Mouse (Mus musculus): Measurements from ENCODE around the gene Mtmr2. TPM values are rescaled to one million over a fixed set of nuclear protein-coding genes. Genes with fewer than 3 reads are reported as not detected.
"Not testable (repeated sequence)": the region's sequence is repeated elsewhere in the genome, so short reads cannot be mapped to it uniquely, and the experiment has no call there.

The Mtmr2 gene
- polyA plus RNA-seq (2015; fragmentation: Nextera tagmentation; extraction: Ambion mirVana) = 86.9 and 91.8 TPM in 2 replicates

DNA sequence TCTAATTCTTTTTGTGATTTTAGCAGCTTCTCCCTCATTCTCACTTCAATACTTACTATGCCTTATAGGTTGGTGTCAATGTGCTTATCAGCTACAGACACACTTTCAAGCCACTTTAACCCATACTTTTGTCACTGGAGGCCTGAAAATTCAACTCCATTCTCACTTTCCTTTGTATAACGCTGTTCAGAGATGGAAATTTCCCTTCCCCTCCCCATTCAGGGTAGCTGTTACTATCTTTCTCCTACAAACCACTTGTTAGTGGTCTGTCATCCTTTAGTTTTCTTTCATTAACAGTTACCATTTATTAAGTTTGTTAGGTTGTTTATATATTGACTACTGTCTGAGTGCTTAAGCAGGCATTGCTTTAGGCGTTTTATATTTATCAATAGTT lies at the start of gene Mtmr2:
Gene Mtmr2 (plus strand): TSS at position 7 of the 394 bp plus-strand sequence.
- H3K9me3 ChIP-seq = no peaks in the 10 kb centered on the region
- H3K4me3 ChIP-seq = peak within 1 kb of the TSS; percentile 90
- peak within 1 kb of the TSS; percentile 59 for H3K4me2 ChIP-seq
- H3K27ac ChIP-seq = peak within 1 kb of the TSS; percentile 96
- H3K9ac ChIP-seq = peak within 1 kb of the TSS; percentile 96
- no peaks in the 10 kb centered on the region for H3K27me3 ChIP-seq
- peaks cover 14% of the 10 kb centered on the region for H3K4me1 ChIP-seq
- WGBS = 32% methylated on average over 2 of the region's 2 CpGs
- H3K36me3 ChIP-seq = no peaks in the 10 kb centered on the region
- ATAC-seq (ENCODE audit: borderline replicate concordance, extremely low read depth, low FRiP score, low TSS enrichment) = no peak

DNA sequence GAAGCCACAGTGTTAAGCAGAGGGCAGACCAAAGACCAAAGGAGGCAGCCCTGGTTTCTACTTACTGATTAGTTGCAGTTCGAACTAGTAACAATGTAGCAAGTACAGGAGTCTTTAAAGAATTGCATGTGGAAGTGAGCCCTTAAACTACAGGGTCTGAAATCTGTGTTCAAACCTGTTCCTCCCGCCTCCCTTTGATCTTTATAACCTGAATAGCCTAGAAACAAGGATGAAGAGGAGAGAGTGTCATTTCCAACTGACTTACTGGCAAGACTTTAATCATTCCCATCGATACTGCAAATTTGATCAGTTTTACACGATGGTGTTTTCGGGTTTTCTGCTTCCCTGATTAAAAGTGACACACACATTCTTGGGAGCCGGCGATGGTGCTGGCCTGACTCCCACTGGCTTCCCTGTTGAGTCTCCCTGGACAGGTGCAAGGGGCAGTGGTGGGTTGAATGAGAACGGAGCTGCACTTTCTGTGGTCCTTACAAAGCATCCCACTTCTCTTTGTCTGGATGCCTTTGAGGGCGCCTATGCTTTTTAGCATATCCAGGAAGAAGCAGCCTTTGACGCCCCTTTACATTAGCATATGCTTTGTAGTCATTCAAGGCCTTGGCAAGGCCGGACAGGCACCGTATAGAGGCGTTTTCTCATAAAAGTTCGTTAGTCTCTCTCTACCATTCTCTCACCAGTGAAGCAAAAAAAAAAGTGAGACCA lies 49.0 kb upstream of the Mtmr2 start:
- Histone ChIP-seq H3K4me2 (no peak overlapping the region), H3K27ac (no peak overlapping the region), H3K4me3 (no peak overlapping the region), H3K36me3 (peaks cover 11% of the 10 kb centered on the region; the same call in 1 of the 2 replicates), H3K27me3 (no peaks in the 10 kb centered on the region), H3K9ac (no peak overlapping the region), H3K9me3 (no peaks in the 10 kb centered on the region), H3K4me1 (peaks cover 24% of the 10 kb centered on the region)
- WGBS = 68% methylated on average over 14 of the region's 14 CpGs
- ATAC-seq (ENCODE audit: borderline replicate concordance, extremely low read depth, low FRiP score, low TSS enrichment) = no peak

DNA sequence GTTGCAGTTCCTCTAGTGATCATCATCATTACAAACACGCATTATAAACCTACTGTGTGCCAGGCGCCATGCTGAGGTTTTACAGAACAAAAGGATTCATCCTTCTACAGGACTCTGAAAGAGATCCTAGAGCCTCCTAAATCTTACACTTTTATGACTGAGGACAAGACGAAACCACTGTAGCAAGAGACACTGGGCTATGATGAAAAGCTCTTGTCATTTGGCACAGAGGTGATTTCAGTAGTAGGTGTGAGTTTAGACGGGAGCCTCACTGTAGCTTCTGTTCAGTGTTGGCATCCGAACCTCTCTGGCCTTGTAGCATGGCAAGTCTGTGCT lies 48.5 kb upstream of the Mtmr2 start:
- WGBS = 81% methylated on average over 5 of the region's 5 CpGs
- ATAC-seq (ENCODE audit: borderline replicate concordance, extremely low read depth, low FRiP score, low TSS enrichment) = no peak
- no peaks in the 10 kb centered on the region for H3K27me3 ChIP-seq
- H3K27ac ChIP-seq = no peak overlapping the region
- peaks cover 11% of the 10 kb centered on the region; the same call in 1 of the 2 replicates for H3K36me3 ChIP-seq
- H3K4me2 ChIP-seq = no peak overlapping the region
- H3K4me3 ChIP-seq = no peak overlapping the region
- H3K4me1 ChIP-seq = peaks cover 20% of the 10 kb centered on the region
- no peaks in the 10 kb centered on the region for H3K9me3 ChIP-seq
- H3K9ac ChIP-seq = no peak overlapping the region

GRCm38 (mm10) chr9:13701773-13702172 lies 46.4 kb upstream of the Mtmr2 start:
- Histone ChIP-seq H3K27ac (no peak overlapping the region), H3K27me3 (no peaks in the 10 kb centered on the region), H3K4me2 (no peak overlapping the region), H3K36me3 (peaks cover 19% of the 10 kb centered on the region), H3K9ac (no peak overlapping the region), H3K9me3 (no peaks in the 10 kb centered on the region), H3K4me3 (no peak overlapping the region), H3K4me1 (peaks cover 8% of the 10 kb centered on the region; the same call in 1 of the 2 replicates)
- ATAC-seq (ENCODE audit: borderline replicate concordance, extremely low read depth, low FRiP score, low TSS enrichment) = no peak
- WGBS = 85% methylated on average over 12 of the region's 12 CpGs

DNA sequence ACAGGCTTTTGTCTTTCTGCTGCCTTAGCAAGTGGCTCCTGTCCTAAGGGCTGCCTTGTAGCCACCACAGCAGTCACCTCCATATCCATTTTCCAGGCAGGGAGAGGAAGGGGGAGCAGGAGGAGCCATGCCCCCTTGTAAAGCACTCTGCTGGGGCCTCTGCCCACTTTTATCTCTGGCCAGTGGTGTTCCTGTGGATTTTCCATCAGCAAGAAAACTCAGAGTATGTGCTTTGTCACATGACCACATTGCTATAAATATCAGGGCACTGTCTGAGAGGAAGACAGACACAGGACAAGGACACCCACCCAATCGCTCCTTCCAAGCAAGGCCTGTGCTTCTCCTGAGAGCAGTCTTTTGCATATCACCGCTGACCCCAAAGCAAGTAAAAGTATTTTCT lies 45.1 kb upstream of the Mtmr2 start:
- 81% methylated on average over 2 of the region's 2 CpGs for WGBS
- H3K4me3 ChIP-seq = no peak overlapping the region
- H3K36me3 ChIP-seq = peaks cover 25% of the 10 kb centered on the region
- H3K9ac ChIP-seq = no peak overlapping the region
- no peak overlapping the region for H3K27ac ChIP-seq
- no peaks in the 10 kb centered on the region for H3K9me3 ChIP-seq
- H3K4me2 ChIP-seq = no peak overlapping the region
- no peak for ATAC-seq (ENCODE audit: borderline replicate concordance, extremely low read depth, low FRiP score, low TSS enrichment)
- H3K4me1 ChIP-seq = no peaks in the 10 kb centered on the region
- no peaks in the 10 kb centered on the region for H3K27me3 ChIP-seq

GRCm38 (mm10) chr9:13704917-13705316 lies 43.3 kb upstream of the Mtmr2 start:
- WGBS = 66% methylated on average over 4 of the region's 4 CpGs
- Histone ChIP-seq H3K4me3 (no peak overlapping the region), H3K27me3 (no peaks in the 10 kb centered on the region), H3K27ac (no peak overlapping the region), H3K4me1 (no peaks in the 10 kb centered on the region), H3K4me2 (no peak overlapping the region), H3K9me3 (no peaks in the 10 kb centered on the region), H3K9ac (no peak overlapping the region), H3K36me3 (peaks cover 25% of the 10 kb centered on the region)
- ATAC-seq (ENCODE audit: borderline replicate concordance, extremely low read depth, low FRiP score, low TSS enrichment) = no peak

DNA sequence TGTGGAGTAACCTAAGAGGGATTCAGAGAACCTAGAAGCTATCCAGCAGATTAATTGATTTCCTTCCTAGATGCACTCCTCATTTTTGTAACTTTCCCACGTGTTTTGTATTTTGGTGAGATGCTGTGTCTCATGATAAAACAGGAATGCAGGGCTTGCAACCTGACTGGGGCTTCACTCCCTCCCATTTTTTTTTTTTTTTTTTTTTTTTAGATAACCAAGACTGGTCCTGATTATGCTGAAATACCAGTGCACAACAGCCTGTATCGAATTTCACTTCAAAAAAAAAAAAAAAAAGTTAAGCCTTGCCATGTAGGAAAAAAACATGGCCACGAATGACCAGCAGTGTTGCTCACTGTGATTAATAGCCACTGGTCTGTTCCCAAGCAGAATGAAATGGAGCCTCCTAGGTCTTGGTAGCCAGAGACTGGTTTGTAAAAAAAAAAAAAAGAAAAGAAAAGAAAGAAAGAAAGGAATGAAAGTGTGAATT lies 41.1 kb upstream of the Mtmr2 start:
- WGBS = 41% methylated on average over 3 of the region's 3 CpGs
- H3K4me3 ChIP-seq = no peak overlapping the region
- no peak for ATAC-seq (ENCODE audit: borderline replicate concordance, extremely low read depth, low FRiP score, low TSS enrichment)

DNA sequence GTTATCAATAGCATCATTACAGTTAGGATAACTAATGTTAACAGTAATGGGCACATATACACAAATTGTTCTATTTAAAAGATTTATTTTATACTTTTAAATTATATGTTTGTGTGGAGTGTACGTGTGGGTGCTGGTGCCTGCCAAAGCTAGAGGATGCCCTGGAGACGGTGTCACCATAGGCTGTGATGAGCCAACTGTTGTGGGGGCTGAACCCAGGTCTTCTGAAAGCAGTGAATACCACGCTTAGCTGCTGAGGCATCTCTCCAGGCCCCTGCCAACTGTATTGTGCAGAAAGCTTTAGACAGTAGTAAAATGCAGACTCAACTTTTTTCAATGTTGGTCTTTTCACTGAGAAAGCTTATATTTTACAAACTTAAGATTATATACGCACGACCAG lies 38.8 kb upstream of the Mtmr2 start:
- no peak overlapping the region for H3K27ac ChIP-seq
- WGBS = 87% methylated on average over 5 of the region's 5 CpGs
- ATAC-seq (ENCODE audit: borderline replicate concordance, extremely low read depth, low FRiP score, low TSS enrichment) = no peak

More for the DNA sequence above, 41.1 kb upstream of the Mtmr2 start:
- H3K36me3 ChIP-seq = peaks cover 25% of the 10 kb centered on the region
- H3K27ac ChIP-seq = no peak overlapping the region
- H3K9ac ChIP-seq = no peak overlapping the region
- H3K4me1 ChIP-seq = no peaks in the 10 kb centered on the region
- H3K27me3 ChIP-seq = no peaks in the 10 kb centered on the region
- H3K9me3 ChIP-seq = no peaks in the 10 kb centered on the region
- no peak overlapping the region for H3K4me2 ChIP-seq

DNA sequence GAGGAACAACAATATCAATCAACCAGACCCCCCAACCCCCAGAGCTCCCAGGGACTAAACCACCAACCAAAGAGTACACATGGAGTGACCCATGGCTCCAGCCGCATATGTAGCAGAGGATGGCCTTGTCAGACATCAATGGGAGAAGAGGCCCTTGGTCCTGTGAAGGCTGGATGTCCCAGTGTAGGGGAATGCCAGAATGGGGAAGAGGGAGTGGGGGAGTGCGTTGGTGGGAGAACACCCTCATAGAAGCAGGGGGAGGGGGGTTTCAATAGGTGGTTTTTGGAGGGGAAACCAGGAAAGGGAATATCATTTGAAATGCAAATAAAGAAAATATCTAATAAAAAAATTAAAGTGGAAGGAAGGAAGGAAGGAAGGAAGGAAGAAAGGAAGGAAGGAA lies 32.3 kb upstream of the Mtmr2 start:
- ATAC-seq (ENCODE audit: borderline replicate concordance, extremely low read depth, low FRiP score, low TSS enrichment); H3K9ac ChIP-seq: not testable (repeated sequence)

More for the DNA sequence above, 38.8 kb upstream of the Mtmr2 start:
- Histone ChIP-seq H3K4me3 (no peak overlapping the region), H3K4me2 (no peak overlapping the region), H3K27me3 (no peaks in the 10 kb centered on the region), H3K4me1 (no peaks in the 10 kb centered on the region), H3K36me3 (peaks cover 14% of the 10 kb centered on the region; the same call in 1 of the 2 replicates), H3K9ac (no peak overlapping the region), H3K9me3 (no peaks in the 10 kb centered on the region)

DNA sequence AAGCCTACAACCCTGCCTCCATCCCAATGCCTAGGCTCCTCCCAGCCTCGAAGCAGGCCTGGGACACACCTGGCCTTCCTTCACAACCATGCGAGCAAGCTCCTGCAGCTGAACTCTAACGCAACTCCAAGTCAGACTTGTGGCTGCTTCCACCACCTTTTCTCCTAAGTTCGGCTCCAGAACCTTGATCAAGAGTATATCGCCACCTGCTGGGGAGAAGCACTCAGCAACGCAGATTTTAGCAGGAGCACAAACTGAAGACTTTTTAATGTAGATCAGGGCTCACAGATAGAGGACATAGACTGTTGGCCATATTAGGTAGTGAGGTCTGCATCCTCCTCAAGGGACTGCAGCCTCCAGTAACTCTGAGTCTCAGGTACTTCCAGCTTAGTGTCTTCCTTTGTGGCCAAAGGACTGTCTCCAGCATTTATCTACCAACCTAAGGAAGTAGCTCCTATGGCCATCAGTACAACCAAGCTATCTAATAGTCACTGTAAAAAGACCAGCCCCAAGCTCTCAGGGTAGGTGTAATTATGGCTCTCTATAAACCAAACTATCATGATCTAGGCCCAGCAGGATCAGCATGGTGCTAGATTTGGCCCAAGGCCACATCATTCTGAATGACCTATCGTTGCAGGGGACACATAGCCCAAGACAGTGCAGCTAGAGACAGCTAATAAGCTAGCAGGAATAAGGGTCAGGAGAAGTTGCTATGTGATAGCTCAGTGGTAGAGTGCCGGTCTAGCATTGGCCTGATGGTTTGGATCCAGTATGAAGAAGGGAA lies 31.7 kb upstream of the Mtmr2 start:
- Histone ChIP-seq H3K4me1 (no peaks in the 10 kb centered on the region), H3K4me3 (no peak overlapping the region), H3K9ac (no peak overlapping the region), H3K36me3 (no peaks in the 10 kb centered on the region), H3K27me3 (no peaks in the 10 kb centered on the region), H3K9me3 (no peaks in the 10 kb centered on the region), H3K27ac (no peak overlapping the region), H3K4me2 (peak overlapping the region; percentile 38; the same call in 1 of the 2 replicates)
- 21% methylated on average over 8 of the region's 8 CpGs for WGBS
- ATAC-seq (ENCODE audit: borderline replicate concordance, extremely low read depth, low FRiP score, low TSS enrichment) = peak; percentile 79

More for the DNA sequence above, 32.3 kb upstream of the Mtmr2 start:
- H3K9me3 ChIP-seq, H3K4me3 ChIP-seq, H3K27me3 ChIP-seq, H3K27ac ChIP-seq, H3K36me3 ChIP-seq, H3K4me1 ChIP-seq: not testable (repeated sequence)
- peak overlapping the region; percentile 38; the same call in 1 of the 2 replicates for H3K4me2 ChIP-seq
- 58% methylated on average over 2 of the region's 2 CpGs for WGBS

- WGBS = under 1% methylated on average over 60 of the region's 60 CpGs
- Histone ChIP-seq H3K9me3 (0 out of 2 replicates have a peak, but pooled peaks cover 2% of the 10 kb centered on the region), H3K4me3 (peak overlapping the region; percentile 90), H3K4me1 (peaks cover 14% of the 10 kb centered on the region), H3K4me2 (peak overlapping the region; percentile 59), H3K36me3 (no peaks in the 10 kb centered on the region), H3K27ac (peak overlapping the region; percentile 96), H3K9ac (peak overlapping the region; percentile 96), H3K27me3 (no peaks in the 10 kb centered on the region)
- peak; percentile 99 for ATAC-seq (ENCODE audit: borderline replicate concordance, extremely low read depth, low FRiP score, low TSS enrichment)
Measured at GRCm38 (mm10) chr9:13748798-13749674, 826 bp downstream of the Mtmr2 start.
